Mouse (Mus musculus) stomach, postnatal 0 days (tissue): ENCODE measurements around the gene Gm9913. TPM values are rescaled to one million over a fixed set of nuclear protein-coding genes. Genes with fewer than 3 reads are reported as not detected.

Source experiments
- ATAC-seq: fragments of 200-750 bp; cut with Nextera tagmentation; 2 replicates; pipeline ENCODE4 v1.8.0; 2017; ENCODE audit not compliant: low FRiP score, low TSS enrichment
- DNase-seq: peaks from one replicate; pipeline ENCODE4 v3.0.0-alpha.2; 2016; ENCODE audit warnings: low spot score
- H3K27ac ChIP-seq: fragments of 300-500 bp; sonication (generic); replicated peaks from 2 replicates; pipeline ENCODE4 v1.5.1; 2014; ENCODE audit warnings: mild to moderate bottlenecking, control low read depth
- H3K27me3 ChIP-seq: fragments of 300-500 bp; sonication (generic); 2 replicates; pipeline ENCODE4 v1.6.1; 2014; ENCODE audit warnings: low read length; ENCODE audit not compliant: control insufficient read depth, insufficient read depth
- H3K36me3 ChIP-seq: fragments of 300-500 bp; sonication (generic); 2 replicates; pipeline ENCODE4 v1.6.1; 2014; ENCODE audit warnings: low read length, mixed read lengths; ENCODE audit not compliant: control insufficient read depth, insufficient read depth
- H3K4me1 ChIP-seq: fragments of 300-500 bp; sonication (generic); replicated peaks from 2 replicates; pipeline ENCODE4 v1.6.1; 2014; ENCODE audit warnings: antibody characterized with exemption; ENCODE audit not compliant: control insufficient read depth, insufficient read depth
- H3K4me2 ChIP-seq: fragments of 300-500 bp; sonication (generic); replicated peaks from 2 replicates; pipeline ENCODE4 v1.6.1; 2014; ENCODE audit warnings: low read depth, mild to moderate bottlenecking, control low read depth, moderate library complexity
- H3K4me3 ChIP-seq: fragments of 300-500 bp; sonication (generic); 2 replicates; pipeline ENCODE4 v1.5.1; 2014; ENCODE audit warnings: low read depth, low read length, control low read depth
- H3K9ac ChIP-seq: fragments of 300-500 bp; sonication (generic); 2 replicates; pipeline ENCODE4 v1.6.1; 2014; ENCODE audit warnings: mild to moderate bottlenecking, low read length, control low read depth, mixed read lengths
- H3K9me3 ChIP-seq: fragments of 300-500 bp; sonication (generic); 2 replicates; pipeline ENCODE4 v1.6.1; 2016; ENCODE audit warnings: low read length; ENCODE audit not compliant: control insufficient read depth
- CTCF ChIP-seq: IDR thresholded peaks from 2 replicates; pipeline ENCODE4 v1.5.1; 2016; ENCODE audit warnings: antibody characterized with exemption, low read depth, mild to moderate bottlenecking, moderate library complexity
- EP300 ChIP-seq: optimal IDR thresholded peaks from 2 replicates; pipeline ENCODE3; 2016; ENCODE audit warnings: antibody characterized with exemption
- WGBS: fragments of 180-500 bp; shearing (Covaris S2); extraction: QIAGEN DNeasy Blood & Tissue Kit; methylation state at CpG from one replicate; pipeline ENCODE4 v1.1.7; 2014; 5-methylcytosine and 5-hydroxymethylcytosine counted together
- polyA plus RNA-seq: library from polyadenylated mRNA; unstranded; fragments of >200 nt; fragmentation: Nextera tagmentation; extraction: Ambion mirVana; gene quantifications from 2 replicates; pipeline ENCODE4 v1.2.1, GENCODE M21; 2015

Gene Gm9913
- polyA plus RNA-seq, result 0.31 and 0.33 TPM in 2 replicates

GRCm38 (mm10) chr2:125505006-125505745 lies at the start of gene Gm9913:
Gm9913 (plus strand) TSS chr2:125505089.
- H3K9ac ChIP-seq, result peak within 1 kb of the TSS; percentile 79
- peak within 1 kb of the TSS; percentile 69 for H3K4me2 ChIP-seq
- peak; percentile 13; the same call in 1 of the 2 replicates for ATAC-seq
- TF ChIP-seq EP300 (no peak), CTCF (no peak)
- no peaks in the 10 kb centered on the region; the same call in 1 of the 2 replicates for H3K4me1 ChIP-seq
- peak within 1 kb of the TSS; percentile 65 for H3K4me3 ChIP-seq
- no peaks in the 10 kb centered on the region; the same call in 1 of the 2 replicates for H3K36me3 ChIP-seq
- H3K9me3 ChIP-seq, result no peaks in the 10 kb centered on the region
- peak; percentile 35 for DNase-seq
- H3K27me3 ChIP-seq, result no peaks in the 10 kb centered on the region; the same call in 1 of the 2 replicates
- WGBS, result 2% methylated on average over 38 of the region's 45 CpGs
- peak within 1 kb of the TSS; percentile 93 for H3K27ac ChIP-seq

- DNase-seq, result no peak
- Histone ChIP-seq H3K27ac (no peak overlapping the region), H3K4me3 (no peak overlapping the region), H3K9ac (no peak overlapping the region), H3K4me1 (no peaks in the 10 kb centered on the region; the same call in 1 of the 2 replicates), H3K4me2 (no peak overlapping the region), H3K36me3 (no peaks in the 10 kb centered on the region), H3K9me3 (no peaks in the 10 kb centered on the region), H3K27me3 (no peaks in the 10 kb centered on the region)
- 82% methylated on average over 15 of the region's 15 CpGs for WGBS
- no peak for ATAC-seq
- TF ChIP-seq CTCF (peak; percentile 43), EP300 (no peak)
Observed at GRCm38 (mm10) chr2:125456059-125456789, 48.7 kb upstream of the Gm9913 start.

- no peak for ATAC-seq
- 46% methylated on average over 3 of the region's 3 CpGs for WGBS
- TF ChIP-seq CTCF (no peak), EP300 (no peak)
- Histone ChIP-seq H3K27me3 (no peaks in the 10 kb centered on the region), H3K27ac (no peak overlapping the region), H3K9ac (no peak overlapping the region), H3K4me2 (no peak overlapping the region), H3K36me3 (no peaks in the 10 kb centered on the region), H3K4me1 (no peaks in the 10 kb centered on the region; the same call in 1 of the 2 replicates), H3K9me3 (no peaks in the 10 kb centered on the region), H3K4me3 (no peak overlapping the region)
- DNase-seq, result no peak
Observed at GRCm38 (mm10) chr2:125459087-125459486, 45.8 kb upstream of the Gm9913 start.

GRCm38 (mm10) chr2:125464036-125464435 lies 40.9 kb upstream of the Gm9913 start:
- TF ChIP-seq CTCF (no peak), EP300 (no peak)
- Histone ChIP-seq H3K4me2 (no peak overlapping the region), H3K4me3 (no peak overlapping the region), H3K9me3 (no peaks in the 10 kb centered on the region), H3K4me1 (no peaks in the 10 kb centered on the region; the same call in 1 of the 2 replicates), H3K9ac (no peak overlapping the region), H3K27ac (no peak overlapping the region), H3K27me3 (no peaks in the 10 kb centered on the region), H3K36me3 (no peaks in the 10 kb centered on the region)
- DNase-seq, result no peak
- no peak for ATAC-seq
- 70% methylated on average over 6 of the region's 6 CpGs for WGBS

GRCm38 (mm10) chr2:125470553-125471295 lies 34.2 kb upstream of the Gm9913 start:
- DNase-seq (no peak), ATAC-seq (no peak)
- Histone ChIP-seq H3K9ac (no peak overlapping the region), H3K36me3 (no peaks in the 10 kb centered on the region), H3K4me1 (no peaks in the 10 kb centered on the region), H3K27ac (peak overlapping the region; percentile 49; the same call in 1 of the 2 replicates), H3K9me3 (no peaks in the 10 kb centered on the region), H3K27me3 (no peaks in the 10 kb centered on the region), H3K4me2 (no peak overlapping the region), H3K4me3 (no peak overlapping the region)
- 34% methylated on average over 8 of the region's 8 CpGs for WGBS
- TF ChIP-seq EP300, result no peak
- no peak for TF ChIP-seq CTCF
